Comparison of ENCODE assay signal across 27 mouse cellular contexts in the genomic region with DNA sequence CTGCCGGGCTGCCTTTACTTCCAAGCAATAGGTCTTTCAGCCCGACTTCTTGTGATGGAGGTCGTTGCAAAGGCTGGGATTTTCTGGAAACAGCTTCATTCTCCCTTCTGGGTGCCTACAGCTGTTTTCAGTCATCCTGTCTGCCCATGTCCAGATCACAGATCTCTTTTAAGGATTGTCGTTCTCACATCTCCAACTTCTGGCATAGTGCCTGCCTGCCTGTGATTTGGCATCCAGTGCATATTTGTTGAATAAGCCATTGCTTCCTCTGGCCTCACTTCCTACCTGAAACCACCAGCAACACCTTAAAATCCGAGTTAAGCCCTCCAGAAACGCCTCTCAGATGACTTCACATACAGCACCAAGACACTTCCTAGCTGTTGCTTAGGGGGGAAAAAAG.
A peak's percentile ranks its signal among the peaks of the same experiment; 100 is the strongest.
DNase-seq lines count a peak whose midpoint lies in the region; ATAC-seq and TF ChIP-seq lines count a peak whose summit lies in the region.
"Had no signal": no experiment of that assay in that cellular context is flagged by ENCODE, and none has a peak within 500 bp of the region (broad histone marks: within the 10 kb centered on the region; RNA-seq: fewer than 3 reads in every experiment).

No protein-coding gene starts in this region.

- H3K9me3 ChIP-seq in lung, postnatal 0 days (ENCODE audit: low read length) = no peaks in the 10 kb centered on the region
- H3K9me3 ChIP-seq: embryonic facial prominence, embryonic 13.5 days; forebrain, embryonic 10.5 days; forebrain, embryonic 15.5 days; G1E; heart, embryonic 12.5 days; heart, embryonic 15.5 days; hindbrain, embryonic 10.5 days; hindbrain, embryonic 13.5 days had no signal

- H3K36me3 ChIP-seq in lung, postnatal 0 days (ENCODE audit: insufficient read depth, low read length) = no peaks in the 10 kb centered on the region
- H3K36me3 ChIP-seq: embryonic facial prominence, embryonic 13.5 days; forebrain, embryonic 10.5 days; forebrain, embryonic 15.5 days; G1E; heart, embryonic 12.5 days; heart, embryonic 15.5 days; hindbrain, embryonic 10.5 days; hindbrain, embryonic 13.5 days had no signal

- DNase-seq in cerebellum, postnatal 14 days = peak; percentile 23 to 53
- no peak for DNase-seq in cerebellum, postnatal 36 days
- peak; percentile 8 to 9 for DNase-seq in kidney, postnatal 4 days
- no peak for DNase-seq in kidney, postnatal 36 days
- peak; percentile 9 for DNase-seq in lung, postnatal 14 days
- DNase-seq in lung, postnatal 0 days (ENCODE audit: low spot score) = no peak
- DNase-seq: adrenal gland, postnatal 10 days; adrenal gland, postnatal 36 days; B cell, adult 2 months; cerebellum, adult 11 months; cerebellum, adult 2 months; cerebellum, adult 9-11 months; gastrocnemius, postnatal 25 days; heart, adult 18-20 months; heart, postnatal 10 days; heart, postnatal 36 days had no signal

- H3K27me3 ChIP-seq in lung, postnatal 0 days (replicated peaks; ENCODE audit: insufficient read depth, low read length) = no peaks in the 10 kb centered on the region
- H3K27me3 ChIP-seq: CH12.LX, Patski had no signal

- H3K27ac ChIP-seq in lung, postnatal 0 days (ENCODE audit: low read length) = no peak overlapping the region
- H3K27ac ChIP-seq: embryonic facial prominence, embryonic 13.5 days; forebrain, embryonic 10.5 days; forebrain, embryonic 15.5 days; heart, embryonic 15.5 days; hindbrain, embryonic 10.5 days; hindbrain, embryonic 13.5 days had no signal

- H3K4me1 ChIP-seq in lung, postnatal 0 days (ENCODE audit: insufficient read depth, low read depth, low read length) = no peaks in the 10 kb centered on the region
- H3K4me1 ChIP-seq: heart, embryonic 15.5 days had no signal

- TF ChIP-seq CTCF in lung, postnatal 0 days (IDR thresholded peaks at IDR 0.05) = no peak

- H3K4me3 ChIP-seq in lung, postnatal 0 days (ENCODE audit: low read depth, low read length) = no peak overlapping the region
- H3K4me3 ChIP-seq: embryonic facial prominence, embryonic 13.5 days; forebrain, embryonic 10.5 days; forebrain, embryonic 15.5 days; heart, embryonic 12.5 days; heart, embryonic 15.5 days; hindbrain, embryonic 10.5 days; hindbrain, embryonic 13.5 days had no signal

- TF ChIP-seq EP300 in lung, postnatal 0 days (IDR thresholded peaks at IDR 0.05) = no peak

- H3K9ac ChIP-seq in lung, postnatal 0 days (replicated peaks; ENCODE audit: low read depth) = no peak overlapping the region
- H3K9ac ChIP-seq: embryonic facial prominence, embryonic 13.5 days; forebrain, embryonic 15.5 days; heart, embryonic 12.5 days; heart, embryonic 15.5 days; hindbrain, embryonic 13.5 days had no signal

- ATAC-seq in lung, postnatal 0 days = no peak
- ATAC-seq: forebrain, embryonic 15.5 days; hindbrain, embryonic 16.5 days; Patski had no signal

- 43% methylated on average over 6 of the region's 6 CpGs for WGBS in lung, postnatal 0 days

- no peak overlapping the region for H3K4me2 ChIP-seq in lung, postnatal 0 days (replicated peaks; ENCODE audit: low read depth, low read length)
- H3K4me2 ChIP-seq: embryonic facial prominence, embryonic 13.5 days; forebrain, embryonic 15.5 days; heart, embryonic 12.5 days; heart, embryonic 15.5 days; hindbrain, embryonic 13.5 days had no signal

Comparison
In these comparisons a context has a peak if more than half of its experiments do, and no peak if none do; other contexts are left out.
1. DNase-seq: peak in cerebellum, postnatal 14 days (2 of 2), kidney, postnatal 4 days (2 of 2) and lung, postnatal 14 days (single experiment); none in cerebellum, postnatal 36 days (0 of 2), kidney, postnatal 36 days (0 of 2) and lung, postnatal 0 days (single experiment).